In the genomic region with DNA sequence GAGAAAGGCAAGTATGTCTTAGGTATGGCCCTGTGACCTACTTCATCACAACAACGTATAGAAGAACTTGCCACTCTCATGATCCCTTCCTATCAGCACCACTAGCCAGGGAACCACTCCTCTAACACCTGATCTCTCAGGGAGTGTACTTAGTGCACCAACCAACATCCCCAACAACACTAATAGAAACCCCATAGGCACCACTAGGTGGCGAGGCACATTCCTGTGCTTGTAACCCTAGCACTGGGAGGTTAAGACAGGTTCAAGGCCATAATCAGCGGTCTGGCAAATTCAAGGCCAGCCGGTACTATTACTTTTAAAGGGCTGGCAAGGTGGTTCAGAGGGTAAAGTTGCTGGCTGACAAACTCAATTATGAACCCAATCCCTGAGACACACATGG, we compare ENCODE assay signal across 9 mouse cellular contexts. TPM values are rescaled to one million over a fixed set of nuclear protein-coding genes. Genes with fewer than 3 reads are reported as not detected.
DNase-seq lines count a peak whose midpoint lies in the region; ATAC-seq lines count a peak whose summit lies in the region.
"Had no signal": no experiment of that assay in that cellular context is flagged by ENCODE, and none has a peak within 500 bp of the region (broad histone marks: within the 10 kb centered on the region; RNA-seq: fewer than 3 reads in every experiment).

No protein-coding gene starts in this region.

- peak; percentile 87 for DNase-seq in heart, adult 11 months
- no peak for DNase-seq in heart, postnatal 14 days
- peak; percentile 20 for DNase-seq in embryo, embryonic 9.5 days (ENCODE audit: extremely low spot score)
- peak; percentile 34 for DNase-seq in lung, postnatal 10 days
- DNase-seq in urinary bladder, postnatal 10 days (ENCODE audit: low spot score) = no peak
- no peak for DNase-seq in frontal cortex, postnatal 14 days (ENCODE audit: low spot score in 2 of 2)
- no peak for DNase-seq in left cerebral cortex, postnatal 10 days (ENCODE audit: extremely low spot score in 1 of 2, low spot score in 2 of 2)
- DNase-seq: heart, postnatal 4 days had no signal

- ATAC-seq in CD4-positive, CD25-positive, alpha-beta regulatory T cell, adult 4 months = peak; percentile 79

- intact Hi-C loops in heart, postnatal 14 days (cut with DNase I) = no loop called here
- intact Hi-C loops in left cerebral cortex, postnatal 10 days (cut with DNase I) = no loop called here

RNA-seq across cellular contexts. Expression of a gene that starts 8.3 kb away (rescaled TPM):
- 10 to 100 TPM; 19.9 to 21.0 TPM for total RNA-seq in heart, postnatal 14 days (2021)
- polyA plus RNA-seq in CD4-positive, CD25-positive, alpha-beta regulatory T cell, adult 4 months (2017; shearing (Covaris generic)) = 1 to 10 TPM; 2.9 to 6.5 TPM
- total RNA-seq in left cerebral cortex, postnatal 10 days (2021) = 1 to 10 TPM; 6.7 to 7.1 TPM

RNA-seq across cellular contexts. Expression of a gene that starts 33.8 kb away (rescaled TPM):
- 10 to 100 TPM; 19.2 to 23.0 TPM for total RNA-seq in heart, postnatal 14 days (2021)
- polyA plus RNA-seq in CD4-positive, CD25-positive, alpha-beta regulatory T cell, adult 4 months (2017; shearing (Covaris generic)) = 10 to 100 TPM; 53.2 to 64.3 TPM
- 10 to 100 TPM; 25.6 to 27.4 TPM for total RNA-seq in left cerebral cortex, postnatal 10 days (2021)

RNA-seq across cellular contexts. Expression of a gene that starts 57.2 kb away (rescaled TPM):
- 1 to 10 TPM; 1.2 to 1.9 TPM for total RNA-seq in heart, postnatal 14 days (2021)
- under 1 TPM; 0.10 to 0.13 TPM for polyA plus RNA-seq in CD4-positive, CD25-positive, alpha-beta regulatory T cell, adult 4 months (2017; shearing (Covaris generic))
- 1 to 10 TPM; 5.6 to 6.1 TPM for total RNA-seq in left cerebral cortex, postnatal 10 days (2021)

Comparison
In these comparisons a context has a peak if more than half of its experiments do, and no peak if none do; other contexts are left out.
1. DNase-seq: peak in heart, adult 11 months (single experiment), embryo, embryonic 9.5 days (single experiment) and lung, postnatal 10 days (single experiment); none in heart, postnatal 14 days (0 of 2), urinary bladder, postnatal 10 days (single experiment), frontal cortex, postnatal 14 days (0 of 2) and left cerebral cortex, postnatal 10 days (0 of 2).